Mouse (Mus musculus): Measurements from ENCODE around the gene Rfx1. TPM values are rescaled to one million over a fixed set of nuclear protein-coding genes. Genes with fewer than 3 reads are reported as not detected.

Gene Rfx1
- polyA plus RNA-seq, 1 experiment from 2014 or later: 8.1 TPM

GRCm38 (mm10) chr8:84072321-84072720 lies 5.7 kb downstream of the Rfx1 start:
- Histone ChIP-seq H3K27ac (replicated peaks) (0 out of 2 replicates have a peak overlapping the region, but pooled peaks have one; percentile 77), H3K4me2 (no peak overlapping the region), H3K4me1 (replicated peaks) (peaks cover 71% of the 10 kb centered on the region), H3K4me3 (no peak overlapping the region), H3K27me3 (no peaks in the 10 kb centered on the region), H3K36me3 (peaks cover 26% of the 10 kb centered on the region), H3K9me3 (no peaks in the 10 kb centered on the region), H3K9ac (0 out of 2 replicates have a peak overlapping the region, but pooled peaks have one; percentile 9)
- no peak for ATAC-seq (ENCODE audit: low read depth)
- 88% methylated on average over 10 of the region's 10 CpGs for WGBS

DNA sequence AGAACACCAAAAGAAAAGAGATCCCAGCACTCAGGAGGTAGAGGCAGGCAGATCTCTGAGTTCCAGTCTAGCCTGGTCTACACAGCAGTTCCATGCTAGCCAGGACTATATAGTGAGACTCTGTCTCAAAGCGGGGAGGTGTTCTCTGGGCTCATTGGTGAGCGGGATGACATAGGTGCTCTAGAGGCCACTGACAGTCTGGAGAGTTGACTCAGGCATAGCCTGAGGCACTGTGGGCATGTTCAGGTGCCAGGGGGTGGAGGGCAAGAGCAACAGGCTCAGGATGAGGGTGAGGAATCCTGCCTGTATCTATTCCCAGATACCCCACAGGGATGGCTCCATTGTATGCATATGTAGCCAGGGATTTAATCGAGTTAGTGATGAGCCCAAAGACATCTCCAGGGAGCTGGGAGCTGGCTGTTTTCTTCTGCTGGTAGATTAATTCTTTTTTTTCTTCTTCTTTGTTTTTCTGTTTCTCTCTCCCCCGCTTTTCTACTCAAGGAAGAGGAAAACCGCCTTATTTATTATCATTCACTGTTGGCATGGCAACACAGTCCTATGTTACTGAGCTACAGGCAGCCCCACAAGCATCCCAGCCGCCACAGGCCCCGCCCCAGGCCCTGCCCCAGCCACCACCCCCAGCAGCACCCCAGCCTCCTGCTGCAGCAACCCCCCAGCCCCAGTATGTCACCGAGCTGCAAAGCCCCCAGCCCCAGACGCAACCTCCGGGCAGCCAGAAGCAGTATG lies 6.8 kb downstream of the Rfx1 start:
- H3K27ac ChIP-seq (replicated peaks): peak overlapping the region; percentile 77
- H3K27me3 ChIP-seq: no peaks in the 10 kb centered on the region
- no peaks in the 10 kb centered on the region for H3K9me3 ChIP-seq
- peaks cover 60% of the 10 kb centered on the region for H3K4me1 ChIP-seq (replicated peaks)
- H3K4me2 ChIP-seq: no peak overlapping the region
- 35% methylated on average over 10 of the region's 10 CpGs for WGBS
- H3K36me3 ChIP-seq: peaks cover 27% of the 10 kb centered on the region
- H3K9ac ChIP-seq: peak overlapping the region; percentile 53
- H3K4me3 ChIP-seq: no peak overlapping the region
- 0 out of 2 replicates have a peak, but pooled peaks have one; percentile 45 for ATAC-seq (ENCODE audit: low read depth)

- H3K4me2 ChIP-seq: no peak overlapping the region
- 88% methylated on average over 1 of the region's 1 CpGs for WGBS
- no peak overlapping the region for H3K9ac ChIP-seq
- no peaks in the 10 kb centered on the region for H3K9me3 ChIP-seq
- H3K36me3 ChIP-seq: peaks cover 55% of the 10 kb centered on the region
- H3K27ac ChIP-seq (replicated peaks): no peak overlapping the region
- H3K4me1 ChIP-seq (replicated peaks): peaks cover 32% of the 10 kb centered on the region
- no peaks in the 10 kb centered on the region for H3K27me3 ChIP-seq
- no peak overlapping the region for H3K4me3 ChIP-seq
- ATAC-seq (ENCODE audit: low read depth): no peak
These were observed 9.8 kb downstream of the Rfx1 start for GRCm38 (mm10) chr8:84076412-84076811.

GRCm38 (mm10) chr8:84076849-84077248 lies 10.2 kb downstream of the Rfx1 start:
- Histone ChIP-seq H3K27me3 (no peaks in the 10 kb centered on the region), H3K4me2 (no peak overlapping the region), H3K4me1 (replicated peaks) (peaks cover 27% of the 10 kb centered on the region), H3K27ac (replicated peaks) (no peak overlapping the region), H3K4me3 (no peak overlapping the region), H3K9ac (no peak overlapping the region), H3K9me3 (no peaks in the 10 kb centered on the region), H3K36me3 (peaks cover 58% of the 10 kb centered on the region)
- ATAC-seq (ENCODE audit: low read depth): no peak
- WGBS: 73% methylated on average over 3 of the region's 3 CpGs

GRCm38 (mm10) chr8:84079206-84079605 lies 12.6 kb downstream of the Rfx1 start:
- no peaks in the 10 kb centered on the region for H3K9me3 ChIP-seq
- peaks cover 81% of the 10 kb centered on the region for H3K36me3 ChIP-seq
- H3K4me3 ChIP-seq: no peak overlapping the region
- peaks cover 10% of the 10 kb centered on the region for H3K4me1 ChIP-seq (replicated peaks)
- no peak for ATAC-seq (ENCODE audit: low read depth)
- WGBS: 94% methylated on average over 5 of the region's 5 CpGs
- no peak overlapping the region for H3K9ac ChIP-seq
- H3K27me3 ChIP-seq: no peaks in the 10 kb centered on the region
- no peak overlapping the region for H3K4me2 ChIP-seq
- H3K27ac ChIP-seq (replicated peaks): no peak overlapping the region

DNA sequence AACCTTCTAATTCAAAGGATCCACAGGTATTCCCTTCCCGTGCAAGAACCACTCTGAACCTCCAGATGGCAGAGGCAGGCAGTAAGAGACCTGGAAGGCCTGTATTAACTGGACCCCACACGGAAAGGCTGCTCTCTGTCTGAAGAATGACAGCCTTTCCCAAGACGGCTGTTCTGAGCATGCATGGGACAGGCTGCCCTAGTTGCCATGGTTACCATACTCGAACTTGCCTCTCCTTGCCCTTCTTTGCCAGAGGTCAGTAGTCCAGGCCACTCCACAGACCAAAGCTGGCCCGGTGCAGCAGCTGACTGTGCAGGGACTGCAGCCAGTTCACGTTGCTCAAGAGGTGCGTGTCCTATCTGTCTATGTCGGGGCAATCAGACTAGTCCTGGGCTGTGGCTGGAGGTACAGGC lies 17.2 kb downstream of the Rfx1 start:
- ATAC-seq (ENCODE audit: low read depth): no peak
- H3K4me1 ChIP-seq (replicated peaks): peaks cover 12% of the 10 kb centered on the region
- H3K27me3 ChIP-seq: no peaks in the 10 kb centered on the region
- peak overlapping the region; percentile 6; the same call in 1 of the 2 replicates for H3K9ac ChIP-seq
- no peak overlapping the region for H3K4me2 ChIP-seq
- H3K27ac ChIP-seq (replicated peaks): no peak overlapping the region
- no peaks in the 10 kb centered on the region for H3K9me3 ChIP-seq
- 21% methylated on average over 8 of the region's 8 CpGs for WGBS
- no peak overlapping the region for H3K4me3 ChIP-seq
- peaks cover 91% of the 10 kb centered on the region for H3K36me3 ChIP-seq

DNA sequence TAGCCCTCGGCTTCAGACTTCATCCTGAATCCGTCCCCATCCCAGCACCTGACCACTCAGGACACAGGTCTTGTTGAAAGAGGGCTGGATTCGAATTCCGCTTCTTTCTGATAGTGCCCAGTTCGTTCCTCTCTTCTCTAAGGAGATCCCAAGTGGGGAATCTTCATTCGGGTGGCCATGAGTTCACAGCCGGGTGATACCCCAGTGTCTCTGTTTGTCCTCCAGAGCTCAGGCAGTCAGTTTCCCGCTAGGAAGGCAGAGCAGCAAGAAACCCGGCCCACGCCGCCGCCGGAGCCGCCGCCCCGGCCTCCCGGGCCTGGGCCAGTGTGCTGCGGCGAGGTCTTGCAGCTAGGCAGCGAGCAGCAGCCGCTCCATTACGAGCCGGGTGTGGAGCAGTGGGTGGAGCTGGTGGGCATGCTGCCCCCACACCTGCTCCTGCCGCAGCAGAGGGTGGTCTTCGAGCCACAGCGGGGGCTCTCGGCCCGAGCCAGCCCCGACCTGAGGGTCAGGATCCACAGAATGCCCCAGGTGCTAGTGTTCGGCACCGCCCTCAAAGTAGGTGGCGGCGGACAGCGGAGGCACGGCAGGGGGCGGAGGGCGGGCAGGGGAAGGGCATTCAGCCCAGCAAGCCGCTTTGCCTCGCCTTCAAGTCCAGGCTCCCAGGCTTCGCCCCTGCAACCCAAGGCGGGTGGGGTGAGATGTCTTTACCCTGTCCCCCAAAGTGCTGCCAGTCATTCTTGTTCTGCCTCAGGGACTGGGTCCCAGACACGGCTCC lies 17.9 kb downstream of the Rfx1 start:
- H3K27me3 ChIP-seq: no peaks in the 10 kb centered on the region
- no peak for ATAC-seq (ENCODE audit: low read depth)
- no peak overlapping the region for H3K27ac ChIP-seq (replicated peaks)
- 0 out of 2 replicates have a peak overlapping the region, but pooled peaks have one; percentile 41 for H3K9ac ChIP-seq
- no peaks in the 10 kb centered on the region for H3K9me3 ChIP-seq
- no peak overlapping the region for H3K4me3 ChIP-seq
- peaks cover 12% of the 10 kb centered on the region for H3K4me1 ChIP-seq (replicated peaks)
- 0 out of 2 replicates have a peak overlapping the region, but pooled peaks have one; percentile 13 for H3K4me2 ChIP-seq
- peaks cover 91% of the 10 kb centered on the region for H3K36me3 ChIP-seq
- WGBS: 34% methylated on average over 42 of the region's 42 CpGs

GRCm38 (mm10) chr8:84087156-84087555 lies 20.5 kb downstream of the Rfx1 start:
- no peak overlapping the region for H3K4me3 ChIP-seq
- H3K27ac ChIP-seq (replicated peaks): no peak overlapping the region
- H3K9me3 ChIP-seq: no peaks in the 10 kb centered on the region
- H3K4me2 ChIP-seq: no peak overlapping the region
- ATAC-seq (ENCODE audit: low read depth): no peak
- H3K9ac ChIP-seq: no peak overlapping the region
- WGBS: 90% methylated on average over 7 of the region's 7 CpGs
- H3K27me3 ChIP-seq: no peaks in the 10 kb centered on the region
- peaks cover 12% of the 10 kb centered on the region for H3K4me1 ChIP-seq (replicated peaks)
- peaks cover 90% of the 10 kb centered on the region for H3K36me3 ChIP-seq

GRCm38 (mm10) chr8:84087821-84088220 lies 21.2 kb downstream of the Rfx1 start:
- Histone ChIP-seq H3K4me1 (replicated peaks) (peaks cover 12% of the 10 kb centered on the region), H3K4me2 (no peak overlapping the region), H3K4me3 (no peak overlapping the region), H3K9ac (no peak overlapping the region), H3K27me3 (no peaks in the 10 kb centered on the region), H3K36me3 (peaks cover 90% of the 10 kb centered on the region), H3K9me3 (no peaks in the 10 kb centered on the region), H3K27ac (replicated peaks) (no peak overlapping the region)
- WGBS: 98% methylated on average over 14 of the region's 14 CpGs
- ATAC-seq (ENCODE audit: low read depth): no peak

DNA sequence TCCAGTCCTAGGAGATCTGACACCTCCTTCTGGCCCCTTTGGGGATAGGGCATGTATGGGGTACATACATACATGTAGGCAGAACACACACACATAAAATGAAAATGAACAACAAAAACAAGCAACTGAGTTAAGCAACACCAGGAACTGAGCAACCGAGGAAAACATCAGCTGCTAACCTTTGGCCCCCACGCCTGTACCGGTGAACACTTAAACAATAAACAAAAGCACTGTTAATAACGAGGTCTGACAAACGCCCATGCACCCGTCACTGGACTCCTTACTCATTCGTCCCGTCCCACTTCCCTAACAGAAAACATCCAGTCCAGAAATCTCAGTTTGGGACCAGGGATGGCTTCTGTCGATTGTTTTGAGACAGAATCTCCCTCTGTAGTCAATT lies 22.6 kb downstream of the Rfx1 start:
- Histone ChIP-seq H3K4me2 (no peak overlapping the region), H3K27me3 (no peaks in the 10 kb centered on the region), H3K9ac (no peak overlapping the region), H3K4me3 (no peak overlapping the region), H3K9me3 (no peaks in the 10 kb centered on the region), H3K27ac (replicated peaks) (no peak overlapping the region), H3K4me1 (replicated peaks) (peaks cover 6% of the 10 kb centered on the region), H3K36me3 (peaks cover 90% of the 10 kb centered on the region)
- 81% methylated on average over 9 of the region's 9 CpGs for WGBS
- ATAC-seq (ENCODE audit: low read depth): no peak

GRCm38 (mm10) chr8:84090585-84090984 lies 24.0 kb downstream of the Rfx1 start:
- peaks cover 97% of the 10 kb centered on the region for H3K36me3 ChIP-seq

GRCm38 (mm10) chr8:84096061-84096460 lies 29.4 kb downstream of the Rfx1 start:
- Histone ChIP-seq H3K4me1 (replicated peaks) (peaks cover 7% of the 10 kb centered on the region), H3K27me3 (no peaks in the 10 kb centered on the region), H3K4me2 (no peak overlapping the region), H3K36me3 (peaks cover 98% of the 10 kb centered on the region), H3K9ac (no peak overlapping the region), H3K4me3 (no peak overlapping the region), H3K9me3 (no peaks in the 10 kb centered on the region), H3K27ac (replicated peaks) (no peak overlapping the region)
- ATAC-seq (ENCODE audit: low read depth): no peak
- 72% methylated on average over 8 of the region's 8 CpGs for WGBS

More at GRCm38 (mm10) chr8:84090585-84090984, 24.0 kb downstream of the Rfx1 start:
- 94% methylated on average over 8 of the region's 8 CpGs for WGBS
- Histone ChIP-seq H3K27me3 (no peaks in the 10 kb centered on the region), H3K4me3 (no peak overlapping the region), H3K27ac (replicated peaks) (no peak overlapping the region), H3K9ac (no peak overlapping the region), H3K9me3 (no peaks in the 10 kb centered on the region), H3K4me2 (no peak overlapping the region), H3K4me1 (replicated peaks) (no peaks in the 10 kb centered on the region)
- no peak for ATAC-seq (ENCODE audit: low read depth)
